Mouse (Mus musculus): ENCODE measurements around the gene Bcar1.

GRCm38 (mm10) chr8:111682521-111682920 is 61.1 kb downstream of the Bcar1 start:
- TF ChIP-seq CTCF (IDR thresholded peaks at IDR 0.05; ENCODE audit: insufficient read depth, low read depth, low read length) = no peak
- no peak for TF ChIP-seq POLR2A (IDR thresholded peaks at IDR 0.05; ENCODE audit: insufficient read depth, low read depth, low read length)

Measured in olfactory bulb, adult 2 months (tissue).